Mouse (Mus musculus) olfactory bulb, adult 2 months (tissue): ENCODE results near the gene Ppp1r26.

Experiments
- CTCF ChIP-seq: fragments of 200-500 bp; IDR thresholded peaks from 2 replicates; pipeline ENCODE4 v1.5.1; 2012; ENCODE audit warnings: low read depth, mild to moderate bottlenecking, low read length, moderate library complexity; ENCODE audit not compliant: insufficient read depth
- POLR2A ChIP-seq: fragments of 200-500 bp; IDR thresholded peaks from 2 replicates; pipeline ENCODE4 v1.6.1; 2012; ENCODE audit warnings: mild to moderate bottlenecking, low read depth, low read length, moderate library complexity; ENCODE audit not compliant: insufficient read depth

DNA sequence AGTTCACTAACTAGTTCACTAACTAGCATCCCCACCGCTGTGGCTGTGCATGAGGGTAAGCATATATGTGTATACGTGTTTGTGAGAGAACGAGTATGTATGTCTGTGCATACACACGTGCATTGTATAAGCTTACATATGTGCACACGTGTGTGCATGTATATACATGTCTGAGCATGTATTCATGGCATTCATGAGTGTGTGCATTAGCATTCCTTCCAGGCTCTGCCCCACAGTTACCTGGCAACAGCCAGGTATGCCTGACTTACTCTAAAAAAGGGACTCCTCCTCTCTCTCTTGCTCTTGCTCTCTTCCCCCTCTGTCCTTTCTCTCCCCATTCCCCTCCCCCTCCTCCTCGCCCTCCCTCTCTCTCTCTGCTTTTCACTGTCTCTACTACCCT, 19.4 kb upstream of the Ppp1r26 start:
- TF ChIP-seq CTCF (no peak), POLR2A (no peak)
